Mouse (Mus musculus) erythroblast, adult 5-6 weeks (primary cell): ENCODE measurements around the gene Rfc1. TPM values are rescaled to one million over a fixed set of nuclear protein-coding genes. Genes with fewer than 3 reads are reported as not detected.
A peak's percentile ranks its signal among the peaks of the same experiment; 100 is the strongest.

Experiments used
- ATAC-seq: replicated peaks from 2 replicates; pipeline ENCODE4 v1.8.0; 2016; ENCODE audit warnings: moderate number of reproducible peaks, mild to moderate bottlenecking, moderate TSS enrichment, inconsistent platforms; ENCODE audit not compliant: poor library complexity, low FRiP score, severe bottlenecking
- total RNA-seq, 2 experiments: library from RNA; stranded (forward) in 1 of 2; stranded (reverse) in 1 of 2; fragments of 150-400 nt in 1 of 2; fragments of 200-764, 138-1000 nt in 1 of 2; gene quantifications; 2 replicates each; pipeline versions ENCODE4 v1.2.3 to v1.2.4; 2015 to 2017; ENCODE audit warnings: low replicate concordance in 2 of 2

Gene Rfc1
- 14.2 and 29.5 TPM in 2 replicates for total RNA-seq (2015; ENCODE audit: low replicate concordance)
- total RNA-seq (2017; ENCODE audit: low replicate concordance) = 36.8 and 38.2 TPM in 2 replicates

DNA sequence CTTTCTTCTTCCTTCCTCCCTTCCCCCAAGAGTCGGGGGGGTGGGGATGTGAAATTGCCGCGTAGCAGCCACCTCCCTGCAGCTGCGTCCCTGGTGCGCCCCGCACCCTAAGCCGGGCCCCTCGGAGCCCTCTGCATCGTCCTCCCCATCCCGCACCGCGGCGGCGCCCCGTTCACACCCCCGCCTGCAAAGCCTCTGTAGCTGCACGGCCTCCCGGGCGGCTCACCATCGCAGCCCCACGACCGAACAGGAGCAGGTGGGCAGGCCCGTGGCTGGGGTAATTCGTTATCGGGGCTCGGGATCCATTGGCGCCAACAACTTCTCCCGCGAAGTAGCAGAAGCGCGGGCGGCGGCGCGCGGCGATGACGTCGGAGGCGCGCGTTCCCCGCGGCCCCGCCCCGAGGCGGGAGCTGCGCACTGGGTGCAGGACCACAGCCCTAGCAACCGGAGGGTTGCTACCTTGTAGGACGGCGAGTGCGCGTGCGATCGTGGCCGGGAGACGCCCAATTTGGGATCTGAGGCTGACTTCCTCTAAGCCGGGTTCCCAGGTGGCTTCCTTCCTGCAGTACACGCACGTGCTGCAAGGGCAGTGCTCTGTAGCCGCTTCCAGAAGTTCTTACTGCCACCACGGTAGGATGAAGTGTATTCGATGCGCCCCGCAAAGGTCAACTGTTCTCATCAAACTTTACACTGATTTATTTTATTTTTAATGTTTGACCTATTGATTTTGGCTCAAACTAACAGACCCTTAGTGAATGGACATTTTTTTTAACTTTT is at the start of gene Rfc1:
Gene Rfc1, minus strand, starts transcription at position 373 of the 777 bp plus-strand sequence.
- ATAC-seq = peak; percentile 96

DNA sequence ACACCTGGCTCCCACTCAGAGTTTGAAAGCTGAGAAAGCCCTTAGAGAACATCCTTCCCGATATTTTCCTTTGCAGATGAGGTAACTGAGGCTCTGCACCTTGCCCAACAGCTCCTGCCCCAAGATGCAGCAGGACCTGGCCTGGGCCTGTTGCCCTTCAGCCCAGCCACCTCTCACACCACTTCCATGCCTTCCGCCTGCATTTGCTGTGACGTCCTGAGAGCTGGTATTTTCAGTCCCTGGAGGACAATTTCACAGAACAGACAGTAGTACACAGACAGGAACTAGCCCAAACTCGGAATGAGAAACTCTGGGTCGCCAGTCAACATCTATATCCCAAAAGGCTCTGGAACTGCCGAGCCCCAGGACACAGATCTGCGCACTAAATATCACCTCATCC is 39.3 kb upstream of the Rfc1 start:
- ATAC-seq = no peak

DNA sequence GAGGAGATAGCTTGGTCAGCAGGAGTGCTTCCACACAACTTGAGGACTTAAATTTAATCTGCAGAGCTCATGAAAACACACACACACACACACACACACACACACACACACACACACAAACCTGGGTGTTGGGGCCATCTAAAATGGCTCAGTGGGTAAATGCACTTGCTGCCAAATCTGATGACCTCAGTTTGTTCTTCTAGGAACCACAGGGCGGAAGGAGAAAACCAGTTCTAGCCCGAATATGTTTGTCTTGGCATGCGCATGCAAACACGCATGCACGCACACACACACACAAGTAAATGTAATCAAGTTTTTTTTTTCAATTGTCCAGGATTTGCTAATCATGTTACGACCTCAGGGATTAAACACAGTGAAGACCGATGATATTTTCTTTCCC is 36.1 kb upstream of the Rfc1 start:
- no peak for ATAC-seq

DNA sequence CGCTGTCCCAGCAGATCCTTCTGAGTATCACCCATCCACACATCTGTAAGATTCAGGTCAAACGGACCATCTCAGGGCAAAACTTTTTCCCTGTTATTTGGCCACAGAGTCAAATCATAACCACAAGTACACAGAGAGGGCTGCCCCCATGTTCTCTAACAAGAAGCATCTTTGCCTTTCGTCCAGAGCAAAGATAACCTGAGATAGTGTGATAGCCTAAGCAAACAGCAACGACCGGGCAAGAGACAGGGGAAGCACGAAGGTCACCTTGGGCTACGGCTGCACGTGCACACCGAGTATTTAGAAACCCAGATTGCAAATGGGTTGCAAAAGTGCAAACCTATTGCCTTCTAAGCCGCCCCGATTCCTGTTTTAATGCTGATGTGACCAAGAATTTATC is 32.4 kb upstream of the Rfc1 start:
- no peak for ATAC-seq

DNA sequence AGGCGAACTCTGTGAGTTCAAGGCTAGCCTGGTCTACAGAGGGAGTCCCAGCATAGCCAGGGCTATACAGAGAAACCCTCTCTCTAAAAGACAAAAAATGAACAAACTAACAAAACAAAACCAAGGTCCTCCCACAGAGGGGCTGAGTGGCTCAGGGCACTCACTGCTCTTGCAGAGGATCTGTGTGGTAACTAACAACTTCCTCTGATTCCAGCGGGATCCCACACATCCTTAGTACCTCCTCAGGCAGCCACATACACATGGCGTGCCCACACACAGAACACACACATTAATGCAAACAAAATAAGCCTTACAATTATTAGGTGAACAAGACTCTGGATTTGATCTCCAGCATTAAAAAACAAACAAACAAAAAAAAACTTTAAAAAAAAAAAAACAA is 22.3 kb upstream of the Rfc1 start:
- ATAC-seq = no peak

DNA sequence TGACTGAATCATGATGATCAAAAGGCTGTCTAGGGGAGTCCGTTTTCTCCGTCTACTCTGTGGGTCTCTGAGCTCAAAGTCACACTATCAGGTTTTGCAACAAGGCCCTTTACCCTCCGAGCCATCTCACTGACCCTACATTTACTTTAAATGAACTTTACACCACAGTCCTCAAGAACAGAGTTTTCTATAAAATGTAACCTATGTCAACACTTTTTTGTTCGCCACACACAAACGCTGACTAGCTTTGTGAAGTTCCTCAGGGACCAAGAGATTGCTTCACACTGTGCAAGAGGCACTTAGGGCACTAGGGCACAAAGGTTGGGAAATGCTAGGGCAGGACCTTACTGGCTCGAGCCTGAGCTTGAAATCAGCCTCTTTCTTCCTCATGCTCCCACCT is 21.4 kb upstream of the Rfc1 start:
- ATAC-seq = no peak

DNA sequence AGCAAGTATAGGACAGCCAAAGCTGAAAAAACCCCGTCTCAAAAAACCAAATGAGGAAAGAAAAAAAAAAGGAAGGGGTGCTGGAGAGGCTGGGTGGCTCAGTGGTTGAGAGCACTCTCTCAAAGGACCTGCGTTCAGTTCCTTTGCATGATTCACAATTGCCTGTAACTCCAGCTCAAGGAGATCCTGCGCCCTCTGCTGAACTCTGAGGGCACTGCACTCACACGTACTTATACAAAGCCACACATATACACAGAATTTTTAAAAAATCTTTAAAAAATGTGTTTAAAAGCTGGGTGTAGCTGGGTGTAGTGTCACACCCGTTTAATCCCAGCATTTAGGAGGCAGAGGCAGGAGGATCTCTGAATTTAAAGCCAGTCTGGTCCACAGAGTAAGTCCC is 19.5 kb upstream of the Rfc1 start:
- no peak for ATAC-seq

DNA sequence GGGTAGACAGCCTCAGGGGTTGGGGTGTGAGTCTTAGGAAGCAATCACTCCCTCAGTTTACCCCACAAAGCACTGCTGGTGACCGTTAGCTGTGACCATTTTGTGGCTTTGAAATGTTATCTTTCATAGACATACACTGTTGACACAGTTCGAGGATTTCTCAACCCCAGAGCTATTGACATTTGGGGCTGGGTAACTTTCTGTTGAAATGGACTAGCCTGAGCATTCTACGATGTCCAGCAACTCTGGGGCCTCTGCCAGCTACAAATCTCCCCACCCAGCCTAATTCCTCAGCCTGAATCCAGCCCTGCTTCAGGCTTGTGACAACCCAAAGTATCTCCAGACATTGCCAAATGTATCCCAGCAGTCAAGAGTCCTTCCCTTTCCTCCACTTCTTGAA is 18.6 kb upstream of the Rfc1 start:
- no peak for ATAC-seq

DNA sequence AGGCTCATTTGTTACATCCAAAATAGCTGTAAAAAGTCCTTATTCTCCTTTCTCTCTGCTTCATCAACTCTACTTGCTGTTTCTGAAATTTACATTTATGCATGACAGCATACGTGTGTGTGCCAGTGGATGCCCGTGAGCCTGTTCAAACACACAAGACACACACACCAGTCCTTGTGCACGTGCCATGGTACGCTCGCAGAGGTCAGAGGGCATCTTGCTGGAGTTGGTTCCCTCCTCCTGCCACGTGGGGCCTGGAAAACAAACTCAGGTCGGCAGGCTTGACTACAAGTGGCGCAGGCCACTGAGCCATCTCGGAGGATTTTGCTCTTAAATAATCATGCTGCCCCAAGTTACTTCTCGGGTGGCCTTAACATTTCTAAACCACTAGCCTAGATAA is 15.0 kb upstream of the Rfc1 start:
- no peak for ATAC-seq

DNA sequence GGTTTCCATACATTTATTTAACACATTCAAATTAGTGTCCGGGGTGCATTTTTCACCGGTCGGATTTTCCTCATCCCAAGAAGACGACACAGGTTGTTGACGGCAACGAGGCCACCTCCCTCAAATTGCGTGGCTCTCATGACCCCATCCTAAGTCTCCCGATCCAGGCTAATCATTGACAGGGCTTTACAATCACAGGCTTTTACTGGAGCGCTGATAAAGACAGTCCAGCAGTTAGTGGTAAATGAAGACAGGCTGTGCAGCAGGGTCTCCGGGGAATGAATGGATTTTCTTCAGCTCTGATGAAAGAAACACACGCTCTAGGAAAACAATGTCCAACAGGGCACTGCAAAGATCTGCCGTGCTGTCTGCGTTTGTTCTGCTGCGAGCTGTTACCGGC is 12.7 kb upstream of the Rfc1 start, which contains the start of gene Klb:
Gene Klb, plus strand, starts transcription at position 147 of the 400 bp plus-strand sequence.
- ATAC-seq = no peak

DNA sequence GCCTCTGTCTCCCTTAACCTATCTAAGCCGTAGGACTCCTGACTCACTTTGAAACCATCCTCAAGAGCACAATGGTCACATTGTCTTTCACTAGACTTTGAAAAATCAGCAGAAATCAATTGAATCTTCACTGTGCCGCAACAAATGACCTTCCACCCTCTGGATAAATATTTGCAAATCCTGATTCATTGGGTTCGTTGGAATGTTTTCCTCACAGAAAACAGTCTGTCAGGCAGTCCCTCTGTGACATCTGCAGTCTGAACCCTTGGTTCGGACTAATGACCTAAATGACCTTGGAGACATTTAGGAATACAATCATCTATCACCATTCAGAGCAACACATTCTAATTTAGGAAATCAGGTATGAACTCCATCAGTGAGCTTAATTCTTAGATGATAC is 4.7 kb upstream of the Rfc1 start:
- ATAC-seq = no peak

DNA sequence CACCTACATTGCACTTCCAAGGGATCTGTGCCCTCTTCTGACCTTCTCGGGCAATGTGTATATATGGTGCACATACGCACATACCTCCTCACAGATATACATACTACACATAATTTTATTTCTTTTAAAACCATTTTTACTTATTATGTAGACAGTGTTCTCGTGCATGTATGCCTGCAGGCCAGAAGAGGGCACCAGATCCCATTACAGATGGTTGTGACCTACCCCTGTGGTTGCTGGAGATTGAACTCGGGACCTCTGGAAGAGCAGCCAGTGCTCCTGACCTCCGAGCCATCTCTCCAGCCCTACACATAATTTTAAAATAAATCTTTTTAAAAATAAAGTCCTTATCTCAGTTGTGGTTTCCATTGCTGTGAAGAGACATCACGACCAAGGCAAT is 2.9 kb upstream of the Rfc1 start:
- ATAC-seq = no peak

DNA sequence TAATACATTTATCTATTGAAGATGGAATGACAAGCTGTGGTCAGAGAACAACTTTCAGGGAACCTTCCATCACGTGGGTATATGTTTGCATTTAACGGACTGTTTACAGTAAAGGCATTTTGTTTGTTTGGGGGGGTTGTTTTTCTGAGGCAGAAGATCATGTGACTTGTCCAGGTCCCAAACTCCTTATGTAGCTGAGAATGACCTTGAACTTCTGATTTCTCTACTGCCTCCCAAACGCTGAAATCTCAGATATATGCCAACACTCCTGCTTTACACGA is 545 bp upstream of the Rfc1 start:
- no peak for ATAC-seq

DNA sequence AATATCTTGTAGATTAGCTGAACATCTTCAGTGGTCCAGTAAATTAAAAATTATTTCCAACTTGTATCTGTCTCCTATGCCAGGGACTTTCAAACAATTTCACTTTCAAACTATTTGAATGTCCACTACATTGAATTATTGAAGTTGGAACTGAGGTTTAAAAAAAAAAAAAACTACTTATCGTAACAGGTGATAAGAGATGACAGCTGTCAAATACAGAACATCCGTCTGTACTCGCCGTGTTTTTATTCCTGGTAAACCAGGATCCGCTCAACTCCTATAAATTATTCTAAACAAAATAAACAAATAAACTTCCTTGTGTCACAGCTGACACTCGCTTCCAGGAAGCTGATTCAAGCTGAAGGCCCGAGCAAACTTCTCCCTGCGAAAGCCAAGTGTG is 682 bp downstream of the Rfc1 start:
- 0 out of 2 replicates have a peak, but pooled peaks have one; percentile 10 for ATAC-seq

DNA sequence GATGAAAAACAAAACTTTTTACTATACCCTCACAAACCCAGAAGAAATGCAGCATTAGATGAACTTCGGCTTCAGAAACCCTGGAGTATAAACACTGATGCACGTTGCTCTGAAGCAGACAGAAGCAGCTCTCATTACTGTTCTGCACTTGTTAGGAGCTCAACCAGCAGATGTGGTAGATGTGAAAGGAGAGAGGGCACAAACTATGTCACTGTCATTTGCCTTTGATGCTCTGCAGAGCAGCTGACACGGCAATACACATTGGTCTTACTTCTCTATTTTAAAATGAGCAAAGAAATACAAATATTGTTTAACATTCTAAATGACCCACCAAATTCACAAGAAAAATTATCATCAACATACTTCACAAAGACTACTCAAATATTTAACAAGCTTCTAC is 5.5 kb downstream of the Rfc1 start:
- no peak for ATAC-seq

DNA sequence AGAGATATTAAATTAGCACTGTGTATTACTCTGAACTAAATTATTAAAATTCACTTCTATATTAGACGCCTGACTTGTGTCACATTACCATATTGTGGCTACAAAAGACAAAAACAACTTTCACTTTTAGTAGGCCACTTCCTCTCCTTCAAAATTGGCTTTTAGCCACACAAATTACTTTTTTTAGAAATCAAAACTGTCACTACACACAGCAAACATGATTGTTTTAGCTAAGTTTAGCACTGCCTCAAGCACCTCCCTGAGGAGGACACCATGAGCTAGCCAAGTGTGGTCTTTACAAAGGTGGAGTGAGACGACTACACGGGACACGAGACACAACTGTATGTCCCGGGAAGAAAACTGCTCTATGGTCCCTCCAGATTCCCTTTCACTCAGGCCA is 9.3 kb downstream of the Rfc1 start:
- ATAC-seq = peak; percentile 55; the same call in 1 of the 2 replicates

DNA sequence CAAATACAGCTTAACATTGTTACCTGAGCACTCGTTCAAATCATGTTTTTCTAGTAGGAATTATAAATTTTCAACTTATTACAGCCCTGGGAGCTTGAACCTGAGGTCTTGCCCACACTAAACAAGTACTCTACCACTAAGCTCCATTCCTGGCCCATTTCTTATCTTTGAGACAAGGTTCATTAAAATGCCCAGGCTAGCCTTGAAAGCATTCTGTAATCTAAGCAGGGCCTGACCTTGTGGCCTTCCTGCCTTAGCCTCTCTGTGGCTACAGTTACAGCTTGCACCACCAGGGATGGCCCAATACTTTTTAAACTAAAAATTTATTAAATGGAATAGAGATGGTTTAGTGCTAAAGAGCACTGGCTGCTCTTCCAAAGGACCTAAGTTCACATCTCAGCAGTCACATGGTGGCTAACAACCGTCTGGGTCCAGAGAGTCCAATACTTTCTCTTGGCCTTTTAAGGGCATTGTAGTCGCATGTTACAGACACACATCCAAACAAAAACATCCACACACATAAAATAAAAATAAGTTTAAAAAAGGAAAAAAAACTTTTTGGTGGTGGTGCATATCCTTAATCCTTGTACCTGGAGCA is 10.6 kb downstream of the Rfc1 start:
- no peak for ATAC-seq

DNA sequence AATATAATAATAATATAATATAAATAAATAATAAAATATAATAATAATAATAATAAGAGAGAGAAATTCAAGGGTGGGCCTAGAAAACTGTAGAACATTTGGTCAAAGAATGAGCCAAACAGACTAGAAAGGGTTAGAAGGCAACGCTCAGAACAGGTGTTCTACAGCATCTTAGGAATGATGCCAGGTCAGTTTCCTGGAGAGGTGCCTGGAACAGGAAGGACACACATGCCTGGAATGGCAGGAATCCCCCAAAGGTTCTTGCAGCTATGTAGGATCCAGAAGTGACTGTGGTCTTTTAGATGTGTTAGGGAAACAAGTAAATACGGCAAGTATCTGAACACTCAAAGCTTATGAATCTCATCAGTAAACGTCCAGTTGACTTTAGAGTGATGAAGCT is 11.2 kb downstream of the Rfc1 start:
- ATAC-seq = no peak

DNA sequence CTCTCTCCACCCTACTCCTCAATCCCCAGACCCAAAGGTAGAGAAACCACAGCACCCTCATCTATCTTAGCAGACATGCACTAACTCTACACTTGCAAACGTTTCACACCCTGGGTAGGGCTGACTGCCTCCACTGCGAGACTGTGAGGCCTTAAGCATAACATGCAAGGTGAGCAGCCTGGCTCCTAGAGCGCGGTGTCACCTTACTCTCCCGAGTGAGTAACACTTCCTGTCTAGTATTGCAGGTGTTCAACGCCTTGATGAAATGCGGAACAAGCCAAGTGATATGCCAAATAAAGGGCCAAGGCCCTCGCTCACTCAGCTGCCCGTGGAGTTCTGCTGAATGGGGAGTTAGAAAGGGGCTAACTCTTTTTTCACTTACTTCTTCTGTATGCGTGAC is 13.3 kb downstream of the Rfc1 start:
- ATAC-seq = no peak

DNA sequence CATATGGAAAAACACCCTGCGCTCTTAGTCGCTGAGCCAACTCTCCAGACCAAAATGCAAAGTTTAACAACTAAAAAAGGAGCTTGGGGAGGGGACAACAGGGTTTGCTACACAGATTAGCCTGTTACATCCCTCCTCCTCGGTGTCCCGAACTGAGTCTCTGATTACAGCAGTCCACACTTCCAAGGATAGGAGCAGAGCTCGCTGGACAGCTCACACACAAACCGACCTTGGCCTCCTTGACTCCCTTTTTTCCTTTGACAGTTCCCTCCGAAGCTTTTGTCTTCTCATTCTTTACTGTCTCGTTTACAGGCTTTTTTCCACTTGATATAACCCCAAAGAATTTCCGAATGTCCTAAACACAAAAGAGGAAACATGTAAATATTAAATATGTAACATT is 16.3 kb downstream of the Rfc1 start:
- ATAC-seq = no peak

DNA sequence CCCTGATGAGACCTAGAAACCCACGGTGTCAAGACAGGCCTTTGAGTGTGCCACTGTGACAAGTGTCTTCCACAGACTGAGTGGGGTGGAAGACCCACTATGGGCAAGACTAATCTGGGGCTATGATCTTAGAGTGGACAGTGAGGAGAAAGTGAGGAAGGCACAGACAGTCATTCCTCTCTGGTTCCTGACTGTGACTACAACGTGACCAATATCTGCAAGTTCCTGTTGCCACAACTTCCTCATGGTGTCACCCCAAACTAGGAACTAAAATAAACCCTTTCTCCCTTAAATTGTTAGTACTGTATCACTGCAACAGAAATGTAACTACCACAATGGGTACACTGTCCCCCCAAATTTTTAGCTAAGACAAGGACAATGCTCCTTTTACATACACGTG is 26.6 kb downstream of the Rfc1 start:
- ATAC-seq = no peak

DNA sequence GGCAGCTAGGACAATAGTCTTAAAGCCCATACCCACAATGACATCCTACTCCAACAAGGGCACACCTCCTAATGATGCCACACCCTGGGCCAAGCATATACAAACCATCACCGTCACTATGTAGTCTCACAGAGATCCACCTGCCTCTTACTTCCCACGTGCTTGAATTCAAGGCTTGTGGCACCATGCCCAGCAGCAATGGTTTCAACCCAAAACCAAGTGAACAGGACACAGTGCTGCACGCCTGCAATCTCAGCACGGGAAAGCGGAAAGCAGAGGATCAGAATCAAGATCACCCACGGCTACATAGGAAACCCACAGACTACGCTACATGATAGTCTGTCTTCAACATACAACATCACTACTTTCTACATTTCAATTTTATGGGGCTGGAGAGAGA is 27.3 kb downstream of the Rfc1 start:
- no peak for ATAC-seq
